Mouse (Mus musculus) hematopoietic stem cell, adult 5-6 weeks (primary cell): ENCODE results near the gene Lcn8. TPM values are rescaled to one million over a fixed set of nuclear protein-coding genes. Genes with fewer than 3 reads are reported as not detected.
"Not testable (repeated sequence)": the region's sequence is repeated elsewhere in the genome, so short reads cannot be mapped to it uniquely, and the experiment has no call there.

Experiments
- ATAC-seq, 2 experiments: fragments of 125-278 bp in 1 of 2; replicated peaks in 1 of 2; 2 replicates each; pipeline ENCODE4 v1.8.0; 2016 to 2017; ENCODE audit warnings: inconsistent platforms in 2 of 2, mild to moderate bottlenecking in 2 of 2, moderate number of reproducible peaks in 2 of 2, low read depth in 1 of 2, moderate TSS enrichment in 1 of 2; ENCODE audit not compliant: low FRiP score in 2 of 2, poor library complexity in 2 of 2, severe bottlenecking in 2 of 2, insufficient read depth in 1 of 2, low TSS enrichment in 1 of 2
- total RNA-seq: library from RNA; stranded (forward); fragments of 172-1452, 232-1000 nt; gene quantifications from 2 replicates; pipeline ENCODE4 v1.2.3, GENCODE M21; 2017

Gene Lcn8
- total RNA-seq, 1 experiment from 2014 or later: not detected

GRCm38 (mm10) chr2:25660279-25660678 lies 7.4 kb downstream of the Lcn8 start:
- ATAC-seq: no peak

- no peak for ATAC-seq
Observed at GRCm38 (mm10) chr2:25661245-25661970, 8.5 kb downstream of the Lcn8 start.

- 0 out of 4 replicates have a peak, but pooled peaks of 1 of the 2 experiments have one; percentile 59 for ATAC-seq
Observed at GRCm38 (mm10) chr2:25663511-25663910, 10.6 kb downstream of the Lcn8 start.

GRCm38 (mm10) chr2:25664125-25664524 lies 11.2 kb downstream of the Lcn8 start:
- ATAC-seq: no peak

GRCm38 (mm10) chr2:25666516-25666915 lies 13.6 kb downstream of the Lcn8 start:
- no peak for ATAC-seq

- no peak for ATAC-seq
Observed at GRCm38 (mm10) chr2:25676486-25676885, 23.6 kb downstream of the Lcn8 start, which contains the start of gene Lcn6. Gene Lcn6, plus strand, starts transcription at chr2:25676786.

GRCm38 (mm10) chr2:25679559-25679958 lies 26.6 kb downstream of the Lcn8 start:
- ATAC-seq: no peak

- no peak for ATAC-seq
Observed at GRCm38 (mm10) chr2:25682426-25682825, 29.5 kb downstream of the Lcn8 start, which contains the start of gene Lcn10. Gene Lcn10, plus strand, starts transcription at chr2:25682726.

- ATAC-seq: no peak
Observed at GRCm38 (mm10) chr2:25686941-25687340, 34.0 kb downstream of the Lcn8 start.

- ATAC-seq: peak in 1 of 2 experiments; percentile 56; a peak in 2 of 4 replicates
Observed at GRCm38 (mm10) chr2:25694605-25695004, 41.7 kb downstream of the Lcn8 start.

- ATAC-seq: no peak
Observed at GRCm38 (mm10) chr2:25696951-25697350, 44.0 kb downstream of the Lcn8 start.

- ATAC-seq: no peak
Observed at GRCm38 (mm10) chr2:25698696-25699095, 45.8 kb downstream of the Lcn8 start.

GRCm38 (mm10) chr2:25699743-25700142 lies 46.8 kb downstream of the Lcn8 start, which contains the start of gene Obp2a:
Gene Obp2a, plus strand, starts transcription at chr2:25700043.
- not testable (repeated sequence) for ATAC-seq

- no peak for ATAC-seq
Observed at GRCm38 (mm10) chr2:25701001-25701400, 48.1 kb downstream of the Lcn8 start.

- no peak for ATAC-seq
Observed at GRCm38 (mm10) chr2:25703706-25704105, 50.8 kb downstream of the Lcn8 start.

Other genes starting within 250 kb of the Lcn8 start
- gene Fut7, start 229.9 kb upstream of the Lcn8 start, total RNA-seq: 23.6 and 28.5 TPM in 2 replicates
- gene Abca2, start 224.4 kb upstream of the Lcn8 start, total RNA-seq: 52.7 and 57.5 TPM in 2 replicates
- not detected in 2 replicates for gene Clic3, start 196.3 kb upstream of the Lcn8 start, total RNA-seq
- gene Paxx, start 192.0 kb upstream of the Lcn8 start, total RNA-seq: 27.5 and 28.0 TPM in 2 replicates
- gene Ptgds, start 183.1 kb upstream of the Lcn8 start, total RNA-seq: 3.4 and 3.5 TPM in 2 replicates
- gene Lcn12, start 159.2 kb upstream of the Lcn8 start, total RNA-seq: not detected in 2 replicates
- 20.6 and 25.1 TPM in 2 replicates for gene Fbxw5, start 152.4 kb upstream of the Lcn8 start, total RNA-seq
- gene C8g, start 151.4 kb upstream of the Lcn8 start, total RNA-seq: 0.35 and 2.0 TPM in 2 replicates
- 18.0 and 20.2 TPM in 2 replicates for gene Traf2, start 106.2 kb upstream of the Lcn8 start, total RNA-seq
- gene Edf1, start 95.3 kb upstream of the Lcn8 start, total RNA-seq: 68.7 and 71.1 TPM in 2 replicates
- 1.1 and 4.8 TPM in 2 replicates for gene Mamdc4, start 78.3 kb upstream of the Lcn8 start, total RNA-seq
- gene Phpt1, start 77.9 kb upstream of the Lcn8 start, total RNA-seq: 27.8 and 63.7 TPM in 2 replicates
- 0.40 TPM in 1 of 2 replicates, not detected in the other for gene Ajm1, start 71.4 kb upstream of the Lcn8 start, total RNA-seq
- gene Rabl6, start 44.6 kb upstream of the Lcn8 start, total RNA-seq: 56.5 and 67.0 TPM in 2 replicates
- gene Ccdc183, start 35.4 kb upstream of the Lcn8 start, total RNA-seq: not detected in 2 replicates
- gene Tmem141, start 31.1 kb upstream of the Lcn8 start, total RNA-seq: 22.2 and 28.8 TPM in 2 replicates
- gene Fcna, start 25.1 kb upstream of the Lcn8 start, total RNA-seq: 0.94 TPM in 1 of 2 replicates, not detected in the other
- gene Lcn5, start 4.8 kb downstream of the Lcn8 start, total RNA-seq: not detected in 2 replicates
- not detected in 2 replicates for gene Lcn6, start 23.7 kb downstream of the Lcn8 start, total RNA-seq
- not detected in 2 replicates for gene Lcn10, start 29.6 kb downstream of the Lcn8 start, total RNA-seq
- gene Obp2a, start 46.9 kb downstream of the Lcn8 start, total RNA-seq: not detected in 2 replicates
- gene Bmyc, start 53.6 kb downstream of the Lcn8 start, total RNA-seq: 6.4 and 11.8 TPM in 2 replicates
- not detected in 2 replicates for gene Obp2b, start 83.9 kb downstream of the Lcn8 start, total RNA-seq
- not detected in 2 replicates for gene Lcn3, start 112.4 kb downstream of the Lcn8 start, total RNA-seq
- not detected in 2 replicates for gene Lcn11, start 123.9 kb downstream of the Lcn8 start, total RNA-seq
- not detected in 2 replicates for gene Gm13539, start 129.1 kb downstream of the Lcn8 start, total RNA-seq
- not detected in 2 replicates for gene Glt6d1, start 162.7 kb downstream of the Lcn8 start, total RNA-seq
- gene Lcn9, start 170.0 kb downstream of the Lcn8 start, total RNA-seq: not detected in 2 replicates
- gene Sohlh1, start 194.1 kb downstream of the Lcn8 start, total RNA-seq: not detected in 2 replicates
- gene Kcnt1, start 210.6 kb downstream of the Lcn8 start, total RNA-seq: not detected in 2 replicates